Mouse (Mus musculus): ENCODE data around the gene Nipal1.

DNA sequence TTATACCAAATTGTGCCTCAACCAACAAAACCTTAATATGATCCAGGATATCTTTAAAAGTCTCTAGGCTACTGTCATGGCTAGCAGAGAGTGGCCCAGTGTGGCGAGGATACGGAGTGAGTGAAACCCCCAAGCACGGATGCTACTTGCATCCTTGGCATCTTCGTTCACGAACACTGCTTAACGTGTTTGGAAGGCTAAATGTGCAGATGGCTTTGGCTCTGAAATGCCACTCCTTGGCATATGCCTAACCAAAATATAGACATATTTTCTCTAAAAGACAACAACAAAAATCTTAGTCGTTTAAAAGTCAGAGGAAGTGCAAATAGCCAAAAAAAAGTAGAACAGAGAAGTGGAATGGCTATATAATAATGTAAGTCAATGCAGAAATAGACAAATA, 42.0 kb downstream of the Nipal1 start:
- TF ChIP-seq CTCF (IDR thresholded peaks at IDR 0.05 in 2 of 3, conservative IDR thresholded peaks at IDR 0.05 in 1 of 3; ENCODE audit: control insufficient read depth in 1 of 3, insufficient read depth in 1 of 3, low read depth in 2 of 3, low read length in 3 of 3, poor library complexity in 1 of 3, severe bottlenecking in 1 of 3), result no peak
- TF ChIP-seq ZNF384 (IDR thresholded peaks at IDR 0.05; ENCODE audit: low read depth, low read length), result no peak
- no peak for TF ChIP-seq MEF2A (IDR thresholded peaks at IDR 0.05; ENCODE audit: extremely low read depth, insufficient replicate concordance, low read depth, low read length, poor library complexity, severe bottlenecking)
- TF ChIP-seq CHD1 (IDR thresholded peaks at IDR 0.05; ENCODE audit: low read depth, low read length), result no peak
- no peak for TF ChIP-seq USF2 (IDR thresholded peaks at IDR 0.05; ENCODE audit: borderline replicate concordance in 1 of 2, insufficient read depth in 1 of 2, low read depth in 1 of 2, low read length in 2 of 2)
- no peak for TF ChIP-seq RCOR1 (IDR thresholded peaks at IDR 0.05; ENCODE audit: low read depth, low read length)
- TF ChIP-seq E2F4 (IDR thresholded peaks at IDR 0.05; ENCODE audit: borderline replicate concordance, low read depth, low read length), result no peak
